Comparison of ENCODE assay signal across 22 mouse cellular contexts in the genomic region with DNA sequence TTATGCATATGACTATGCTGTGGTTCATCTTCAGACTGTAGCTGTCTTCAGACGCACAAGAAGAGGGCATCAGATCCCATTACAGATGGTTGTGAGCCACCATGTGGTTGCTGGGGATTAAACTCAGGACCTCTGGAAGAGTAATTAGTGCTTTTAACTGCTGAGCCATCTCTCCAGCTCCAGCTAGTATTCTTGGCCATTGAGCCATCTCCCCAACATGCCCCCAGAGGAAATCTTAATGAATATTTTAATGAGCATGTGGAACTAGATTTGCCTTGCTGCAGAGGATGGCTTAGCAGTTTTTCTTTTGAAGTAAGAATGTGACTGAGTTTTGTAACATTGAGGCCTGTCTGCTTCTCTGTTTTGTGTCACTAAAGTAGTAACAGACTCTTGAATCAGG. TPM values are rescaled to one million over a fixed set of nuclear protein-coding genes. Genes with fewer than 3 reads are reported as not detected.
"Had no signal": no experiment of that assay in that cellular context is flagged by ENCODE, and none has a peak within 500 bp of the region (broad histone marks: within the 10 kb centered on the region; RNA-seq: fewer than 3 reads in every experiment).

No protein-coding gene starts in this region.

- H3K36me3 ChIP-seq: limb, embryonic 12.5 days; limb, embryonic 15.5 days; liver, embryonic 12.5 days; liver, embryonic 15.5 days; lung, embryonic 15.5 days; midbrain, embryonic 12.5 days; neural tube, embryonic 12.5 days; neural tube, embryonic 15.5 days had no signal

- H3K9ac ChIP-seq: limb, embryonic 12.5 days; limb, embryonic 15.5 days; liver, embryonic 12.5 days; liver, embryonic 15.5 days; lung, embryonic 15.5 days; midbrain, embryonic 12.5 days; neural tube, embryonic 12.5 days; neural tube, embryonic 15.5 days had no signal

- ATAC-seq: liver, embryonic 12.5 days had no signal

- H3K4me3 ChIP-seq: limb, embryonic 12.5 days; limb, embryonic 15.5 days; liver, embryonic 12.5 days; liver, embryonic 15.5 days; lung, embryonic 15.5 days; midbrain, embryonic 12.5 days; neural tube, embryonic 12.5 days; neural tube, embryonic 15.5 days had no signal

- H3K4me2 ChIP-seq: limb, embryonic 12.5 days; limb, embryonic 15.5 days; liver, embryonic 12.5 days; liver, embryonic 15.5 days; lung, embryonic 15.5 days; midbrain, embryonic 12.5 days; neural tube, embryonic 12.5 days; neural tube, embryonic 15.5 days had no signal

- H3K4me1 ChIP-seq: liver, embryonic 12.5 days; liver, embryonic 15.5 days; lung, embryonic 15.5 days; neural tube, embryonic 12.5 days had no signal

- H3K27ac ChIP-seq: limb, embryonic 12.5 days; limb, embryonic 15.5 days; liver, embryonic 12.5 days; liver, embryonic 15.5 days; lung, embryonic 15.5 days; midbrain, embryonic 12.5 days; neural tube, embryonic 12.5 days; neural tube, embryonic 15.5 days had no signal

- H3K27me3 ChIP-seq: limb, embryonic 12.5 days; limb, embryonic 15.5 days; liver, embryonic 15.5 days; lung, embryonic 15.5 days; neural tube, embryonic 12.5 days had no signal

- DNase-seq: kidney, adult 18-20 months; kidney, adult 9 months; kidney, postnatal 14 days; left cerebral cortex, postnatal 4 days; lung, adult 18-20 months; lung, postnatal 14 days; lung, postnatal 4 days; thymus, adult 18-20 months; thymus, postnatal 36 days had no signal

- H3K9me3 ChIP-seq: limb, embryonic 15.5 days; liver, embryonic 12.5 days; liver, embryonic 15.5 days; lung, embryonic 15.5 days; midbrain, embryonic 12.5 days; neural tube, embryonic 12.5 days; neural tube, embryonic 15.5 days had no signal

RNA-seq across cellular contexts. Expression of gene Dlx2, which starts 54.4 kb away (rescaled TPM):
- total RNA-seq: megakaryocyte progenitor cell, adult 5-6 weeks; megakaryocyte-erythroid progenitor cell, adult 5-6 weeks had no signal
- polyA plus RNA-seq: kidney, embryonic 16.5 days; spleen, adult 2 months; urinary bladder, adult 2 months had no signal
